Mouse (Mus musculus) c-Kit-positive CD71-positive TER-119-negative erythroid progenitor cells, embryonic 14.5 days (primary cell): ENCODE results near the gene Top2a.

Experiments used
- DNase-seq: peaks from one replicate; pipeline ENCODE4 v3.0.0-alpha.2; 2013; ENCODE audit warnings: low read depth

Gene Top2a

DNA sequence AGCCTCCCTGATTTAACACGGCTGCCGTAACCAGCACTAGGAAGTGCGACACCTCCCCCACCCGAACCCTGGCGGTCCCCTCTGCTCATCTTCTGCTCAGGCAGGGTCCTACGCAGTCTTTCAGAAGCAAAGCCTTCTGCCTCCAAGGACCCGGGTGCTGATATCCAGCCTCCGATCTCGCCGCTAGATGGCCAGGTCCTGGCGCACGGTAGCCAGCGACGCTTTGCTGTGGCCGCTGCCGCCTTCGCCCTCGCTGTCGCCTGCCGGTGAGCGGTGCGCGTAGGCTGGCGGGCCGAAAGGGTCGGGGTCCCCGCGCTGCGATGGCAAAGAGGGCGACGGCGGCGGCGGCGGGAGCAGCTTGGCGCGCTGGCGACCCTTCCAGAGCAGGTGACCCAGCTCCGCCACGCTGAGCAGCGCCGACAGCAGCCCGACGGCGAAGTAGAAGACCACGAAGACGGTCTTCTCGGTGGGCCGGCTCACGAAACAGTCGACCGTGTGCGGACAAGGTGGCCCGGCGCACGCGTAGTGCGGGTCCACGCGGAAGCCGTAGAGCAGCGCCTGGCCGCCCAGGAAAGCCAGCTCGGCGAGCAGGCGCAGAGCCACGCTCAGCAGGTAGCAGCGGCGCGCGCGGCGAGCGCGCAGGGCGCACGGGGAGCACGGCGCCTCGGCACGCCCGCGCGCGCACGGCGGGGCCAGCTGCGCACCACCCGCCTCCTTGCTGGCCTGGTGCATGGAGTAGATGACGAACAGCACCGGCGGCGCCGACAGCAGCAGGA, 41.8 kb downstream of the Top2a start:
- no peak for DNase-seq

- DNase-seq, result no peak
These were observed 42.5 kb downstream of the Top2a start for GRCm38 (mm10) chr11:98981289-98981996.

GRCm38 (mm10) chr11:98979356-98979755, 44.6 kb downstream of the Top2a start:
- DNase-seq, result no peak

- no peak for DNase-seq
These were observed 45.4 kb downstream of the Top2a start for GRCm38 (mm10) chr11:98978526-98979148.

DNA sequence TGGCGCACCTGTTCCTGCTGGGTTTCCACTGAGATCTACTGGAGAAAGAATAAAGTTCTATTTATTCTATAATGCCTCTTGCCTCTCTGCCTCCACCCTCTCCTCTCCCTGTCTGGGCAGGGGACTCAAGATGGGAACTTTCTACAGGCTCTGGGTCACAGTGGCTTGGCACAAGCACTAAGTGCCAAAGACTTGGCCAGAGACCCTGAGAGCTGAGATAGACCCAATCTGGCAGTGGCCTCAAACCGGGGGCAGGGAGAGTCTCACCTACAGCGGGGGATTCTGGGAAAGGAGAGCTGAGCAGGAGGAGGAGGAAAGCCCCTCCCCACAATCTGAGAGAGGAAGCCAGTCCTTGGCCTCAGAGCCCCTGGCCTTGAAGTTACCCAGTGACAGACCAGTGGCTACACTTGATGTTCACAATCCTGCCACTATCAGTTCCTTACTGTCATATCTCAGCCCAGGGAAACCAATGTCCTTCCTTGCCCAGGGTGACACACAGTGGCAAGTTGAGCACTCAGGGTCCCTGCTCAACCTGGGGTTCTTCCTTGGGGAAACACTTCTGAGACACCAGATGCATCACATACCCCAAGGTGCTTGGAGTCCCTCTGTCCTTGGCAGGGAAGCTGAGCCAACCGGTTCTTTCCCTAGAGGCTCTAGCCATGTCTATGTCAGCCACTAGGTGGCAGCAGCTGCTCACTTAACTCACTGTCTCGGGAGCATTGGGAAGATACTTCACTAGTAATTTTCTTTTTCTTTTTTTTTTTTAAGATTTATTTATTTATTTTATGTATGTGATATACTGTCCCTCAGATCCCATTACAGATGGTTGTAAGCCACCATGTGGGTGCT, 48.9 kb downstream of the Top2a start:
- peak; percentile 70 for DNase-seq

DNA sequence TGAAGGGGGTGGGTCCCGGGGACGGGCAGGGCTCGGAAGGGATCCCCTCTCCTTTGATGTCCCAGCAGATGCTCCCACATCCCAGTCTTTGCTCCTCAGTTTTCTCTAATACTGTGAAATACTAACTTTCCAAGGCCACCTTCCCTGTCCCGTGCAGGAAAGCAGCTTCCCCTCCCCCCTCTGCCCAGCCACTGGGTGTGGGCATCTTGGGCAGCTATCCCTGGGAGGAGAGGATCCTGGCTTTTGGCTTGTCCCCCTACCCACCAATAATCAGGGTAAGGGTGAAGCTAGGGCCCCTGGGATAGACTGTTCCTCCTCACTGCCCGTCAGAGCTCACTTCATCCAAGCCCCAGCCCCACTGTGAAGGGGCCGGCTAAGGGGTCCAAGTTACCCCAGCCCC, 49.8 kb downstream of the Top2a start:
- no peak for DNase-seq

DNA sequence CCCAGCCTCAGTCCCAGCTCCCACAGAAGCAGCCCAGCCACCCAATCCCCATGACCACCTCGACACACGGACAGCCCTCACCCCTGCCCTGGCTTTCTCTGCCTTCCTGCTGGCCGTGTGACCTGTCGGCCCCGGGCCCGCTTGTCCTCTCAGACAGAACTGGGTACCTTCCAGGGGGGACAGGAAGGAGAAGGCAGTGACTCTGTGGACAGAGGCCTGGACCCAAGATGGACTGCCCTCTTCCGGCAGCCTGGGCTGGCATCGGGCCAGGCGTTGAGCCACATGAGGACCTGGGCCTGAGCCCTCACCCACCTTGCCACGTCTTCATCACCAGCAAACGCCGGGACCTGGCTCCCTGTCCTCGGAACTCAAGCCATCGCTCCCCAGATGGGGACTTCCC, 50.4 kb downstream of the Top2a start:
- no peak for DNase-seq

GRCm38 (mm10) chr11:98972801-98973360, 51.1 kb downstream of the Top2a start:
- DNase-seq, result no peak

DNA sequence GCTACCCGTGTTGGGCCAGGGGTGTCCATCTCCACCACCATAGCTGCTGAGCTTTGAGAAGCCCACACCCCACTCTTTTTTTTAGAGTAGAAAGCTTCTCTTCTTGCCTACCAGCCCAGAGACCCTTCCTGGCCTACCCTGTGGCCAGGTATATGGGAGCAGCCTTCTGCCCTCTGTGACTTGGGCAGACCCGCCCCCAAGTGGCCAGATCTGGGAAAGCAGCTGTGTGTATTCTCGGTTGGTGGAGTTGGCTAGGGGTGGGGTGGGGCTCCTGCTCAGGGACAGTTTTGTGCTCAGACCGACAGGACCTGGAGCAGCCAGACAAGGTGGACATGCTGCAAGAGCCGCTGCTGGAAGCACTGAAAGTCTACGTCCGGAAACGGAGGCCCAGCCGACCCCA, 51.8 kb downstream of the Top2a start:
- DNase-seq, result peak; percentile 76

DNA sequence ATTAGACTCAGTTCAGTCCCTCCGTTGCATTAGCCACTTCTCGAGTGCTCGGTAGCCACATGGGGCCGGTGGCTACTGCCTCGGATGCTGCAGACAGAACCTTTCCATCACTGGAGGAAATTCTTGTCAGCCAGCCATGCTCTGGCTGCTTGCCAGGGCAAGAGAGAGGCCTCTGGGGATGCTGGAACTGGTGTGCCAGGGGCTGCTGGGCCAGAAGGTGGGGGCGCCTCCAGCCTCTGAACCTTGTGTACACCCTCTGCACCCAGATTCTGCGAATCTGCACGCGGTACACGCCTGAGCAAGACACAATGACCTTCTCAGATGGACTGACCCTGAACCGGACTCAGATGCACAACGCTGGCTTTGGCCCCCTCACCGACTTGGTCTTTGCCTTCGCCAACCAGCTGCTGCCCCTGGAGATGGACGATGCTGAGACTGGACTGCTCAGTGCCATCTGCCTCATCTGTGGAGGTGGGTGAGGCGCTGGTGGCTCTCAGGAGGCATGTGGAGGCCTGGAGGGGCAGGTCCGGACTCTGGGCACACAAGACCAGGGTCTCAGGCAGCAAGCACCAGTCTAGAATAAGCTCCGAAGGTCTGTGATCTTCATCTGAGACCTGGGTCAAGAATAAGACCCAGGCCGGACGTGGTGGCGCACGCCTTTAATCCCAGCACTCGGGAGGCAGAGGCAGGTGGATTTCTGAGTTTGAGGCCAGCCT, 52.5 kb downstream of the Top2a start:
- DNase-seq, result no peak

GRCm38 (mm10) chr11:98970191-98970925, 53.6 kb downstream of the Top2a start:
- DNase-seq, result no peak

- DNase-seq, result no peak
These were observed 54.5 kb downstream of the Top2a start for GRCm38 (mm10) chr11:98969496-98969927.

DNA sequence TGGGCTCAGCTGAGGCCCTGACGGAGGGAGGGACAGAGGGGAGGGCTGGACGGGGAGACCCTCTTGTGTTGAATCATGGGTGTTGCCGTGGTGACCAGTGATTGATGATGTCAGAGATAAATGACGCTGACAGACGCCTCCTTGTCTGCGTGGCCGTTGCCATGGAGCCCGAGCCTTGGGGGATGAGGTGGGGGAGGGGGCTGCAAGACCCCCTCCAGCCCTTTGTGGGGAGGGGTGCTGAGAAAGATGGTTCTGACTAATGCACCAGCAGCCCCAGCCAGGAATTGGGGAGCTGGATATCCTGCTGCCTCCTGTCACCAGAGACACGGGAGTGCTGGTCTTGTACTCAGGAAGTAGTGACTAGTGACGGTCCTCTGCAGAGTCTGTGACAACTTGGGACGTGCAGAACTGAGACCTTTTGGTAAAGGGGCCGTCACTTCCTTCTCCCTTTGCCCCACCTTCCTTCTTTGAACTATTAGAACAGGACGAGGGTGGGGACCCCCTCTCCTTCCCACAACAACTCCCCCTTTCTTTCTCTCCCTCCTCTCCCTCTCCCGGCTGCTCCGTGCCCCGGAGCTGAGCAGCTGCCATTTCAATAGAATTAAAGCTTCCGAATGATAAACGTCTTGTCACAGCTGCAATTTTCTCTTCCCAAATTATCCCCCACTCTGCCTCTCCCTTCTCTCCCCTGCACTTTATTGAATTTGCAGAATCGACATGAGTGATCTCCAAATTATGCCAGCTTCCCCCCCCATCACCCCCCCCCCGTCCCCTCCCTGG, 55.1 kb downstream of the Top2a start:
- DNase-seq, result no peak

DNA sequence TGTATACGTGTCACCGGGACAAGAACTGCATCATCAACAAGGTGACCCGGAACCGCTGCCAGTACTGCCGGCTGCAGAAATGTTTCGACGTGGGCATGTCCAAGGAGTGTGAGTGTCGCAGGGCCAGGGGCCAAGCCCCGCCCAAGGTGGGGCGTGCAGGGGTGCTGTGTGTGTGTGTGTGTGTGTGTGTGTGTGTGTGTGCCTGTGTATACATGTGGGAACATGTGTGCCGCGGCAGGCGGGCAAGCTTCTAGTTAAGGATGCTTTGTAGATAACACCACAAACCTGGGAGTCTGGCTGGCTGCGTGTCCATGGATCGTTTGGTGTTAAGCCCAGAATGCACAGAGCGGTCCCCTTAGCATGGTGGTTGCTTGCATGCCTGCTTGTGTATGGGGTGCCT, 55.9 kb downstream of the Top2a start:
- no peak for DNase-seq

DNA sequence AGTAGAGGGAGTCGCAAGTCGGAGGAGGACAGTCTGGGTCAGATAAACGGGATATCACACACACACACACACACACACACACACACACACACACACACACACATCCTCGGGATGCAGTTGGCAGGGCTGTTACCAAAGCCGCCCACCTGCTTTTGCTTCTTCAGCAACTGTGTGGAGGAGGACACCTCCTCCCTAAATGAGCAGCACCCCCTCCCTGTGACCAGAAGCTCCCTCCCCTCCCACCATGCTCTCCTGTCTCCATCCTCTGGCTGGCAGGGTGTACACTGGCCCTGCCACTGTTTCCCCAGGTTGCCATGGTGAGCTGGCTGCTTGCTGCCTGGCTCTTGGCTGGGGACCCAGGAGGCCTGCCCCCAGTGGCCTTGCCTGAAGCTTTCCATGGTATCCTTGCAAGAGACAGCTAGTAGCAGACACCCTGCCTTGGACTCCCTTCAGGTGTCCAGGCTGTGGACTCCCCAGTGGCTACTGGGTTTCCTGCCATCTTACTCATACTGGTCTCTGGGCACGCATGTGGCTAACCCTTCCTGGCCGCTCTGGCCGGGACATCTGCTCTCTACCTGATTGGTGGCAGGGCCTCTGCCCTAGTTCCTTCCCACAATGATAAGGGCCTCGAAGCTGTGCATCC, 57.4 kb downstream of the Top2a start:
- no peak for DNase-seq

GRCm38 (mm10) chr11:98965416-98966077, 58.4 kb downstream of the Top2a start:
- DNase-seq, result no peak

- no peak for DNase-seq
These were observed 59.2 kb downstream of the Top2a start for GRCm38 (mm10) chr11:98964616-98965415.

- no peak for DNase-seq
These were observed 59.8 kb downstream of the Top2a start for GRCm38 (mm10) chr11:98964201-98964615.
